Mouse (Mus musculus) spleen, adult 2 months (tissue): ENCODE results near the gene Psmd12.

Experiments used
- CTCF ChIP-seq: fragments of 200-500 bp; IDR thresholded peaks from 2 replicates; pipeline ENCODE4 v1.5.1; 2011; ENCODE audit warnings: mild to moderate bottlenecking, inconsistent platforms; ENCODE audit not compliant: insufficient read depth, insufficient read length, insufficient replicate concordance; ENCODE audit errors: extremely low read depth
- POLR2A ChIP-seq: fragments of 200-500 bp; IDR thresholded peaks from 2 replicates; pipeline ENCODE4 v1.6.1; 2011; ENCODE audit warnings: low read depth, low read length, inconsistent platforms

DNA sequence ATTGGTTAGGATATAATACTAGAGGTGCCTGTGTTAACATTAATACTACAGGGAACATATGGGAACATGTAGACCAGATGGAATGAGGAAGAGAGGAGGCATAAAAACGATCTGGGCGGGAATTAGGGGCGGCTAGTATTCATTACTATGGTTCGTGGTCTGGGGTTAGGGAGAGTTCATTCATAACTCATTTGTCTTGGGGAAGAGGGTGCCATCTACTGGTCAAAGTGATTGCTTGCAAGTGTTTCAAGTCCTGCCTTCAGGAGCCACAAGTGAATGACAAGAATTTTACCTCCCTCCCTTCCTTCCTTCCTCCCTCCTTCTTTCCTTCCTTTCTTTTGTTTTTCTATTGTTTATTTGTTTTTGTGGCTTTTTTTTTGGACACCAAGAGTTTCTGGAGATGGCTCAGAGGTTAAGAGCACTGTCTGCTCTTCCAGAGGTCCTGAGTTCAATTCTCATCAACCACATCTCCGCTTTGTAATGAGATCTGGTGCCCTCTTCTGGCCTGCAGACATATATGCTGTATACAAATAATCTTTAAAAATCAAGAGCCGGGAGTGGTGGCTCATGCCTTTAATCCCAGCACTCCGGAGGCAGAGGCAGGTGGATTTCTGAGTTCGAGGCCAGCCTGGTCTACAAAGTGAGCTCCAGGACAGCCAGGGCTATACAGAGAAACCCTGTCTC, 6.0 kb upstream of the Psmd12 start:
- TF ChIP-seq POLR2A, result no peak
- TF ChIP-seq CTCF, result peak; percentile 62; the same call in 1 of the 2 replicates
